Comparison of ENCODE assay signal across 10 mouse cellular contexts in the genomic region with DNA sequence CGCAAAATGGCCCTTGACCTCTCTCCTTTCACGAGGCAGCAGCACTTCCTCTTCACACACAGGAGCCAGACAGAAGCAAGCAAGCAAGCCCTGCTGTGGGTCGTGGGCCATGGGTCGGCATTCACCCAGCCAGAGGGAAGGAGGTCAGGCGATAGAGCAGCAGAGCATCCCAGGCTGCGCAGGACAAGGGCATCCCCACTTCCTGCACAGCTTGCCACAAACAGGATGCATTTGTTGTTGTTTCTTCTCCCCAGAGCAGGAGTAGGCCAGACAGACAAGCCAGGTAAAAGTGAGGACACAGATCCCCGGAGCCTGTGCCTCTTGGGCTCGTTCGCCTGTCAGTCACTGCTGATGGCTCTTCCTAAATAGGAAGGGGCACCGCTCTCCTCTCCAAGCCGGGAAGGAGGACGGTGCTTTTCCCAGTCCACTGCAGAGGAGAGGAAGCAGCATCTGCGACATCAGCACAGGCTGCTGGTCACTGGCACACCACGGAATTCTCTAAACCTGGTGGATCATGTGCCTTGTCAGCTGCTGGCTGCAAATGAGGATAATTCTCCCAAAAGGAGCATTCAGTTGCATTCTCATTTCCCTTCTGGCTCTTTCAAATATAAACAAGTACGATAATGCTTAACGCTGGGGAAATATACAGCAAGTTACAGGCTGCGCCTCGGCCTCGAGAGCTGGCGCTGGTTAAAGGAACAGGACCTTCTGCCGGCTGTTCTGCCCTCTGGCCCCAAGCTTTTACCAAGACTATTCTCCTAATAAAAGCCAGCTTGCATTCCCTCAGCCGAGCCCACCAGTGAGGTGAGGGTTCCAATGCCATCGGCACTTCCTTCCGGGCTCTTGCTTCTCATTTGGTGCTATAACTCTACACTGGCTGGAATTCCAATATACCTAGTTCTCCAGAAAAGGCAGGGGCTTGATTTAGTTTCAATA.
DNase-seq lines count a peak whose midpoint lies in the region; ATAC-seq lines count a peak whose summit lies in the region.
"Had no signal": no experiment of that assay in that cellular context is flagged by ENCODE, and none has a peak within 500 bp of the region (broad histone marks: within the 10 kb centered on the region; RNA-seq: fewer than 3 reads in every experiment).

No protein-coding gene starts in this region.

- H3K27ac ChIP-seq in heart, embryonic 10.5 days = peak overlapping the region; percentile 72
- peak overlapping the region; percentile 79 for H3K27ac ChIP-seq in limb, embryonic 11.5 days (replicated peaks; ENCODE audit: low read depth, low read length)
- no peak overlapping the region for H3K27ac ChIP-seq in liver, embryonic 12.5 days
- H3K27ac ChIP-seq: macrophage had no signal

- H3K4me1 ChIP-seq in heart, embryonic 10.5 days = peaks cover 71% of the 10 kb centered on the region
- peaks cover 82% of the 10 kb centered on the region for H3K4me1 ChIP-seq in limb, embryonic 11.5 days (ENCODE audit: control insufficient read depth, insufficient read depth, low read length)
- peaks cover 33% of the 10 kb centered on the region for H3K4me1 ChIP-seq in liver, embryonic 12.5 days

- 54% methylated on average over 24 of the region's 24 CpGs for WGBS in heart, embryonic 10.5 days
- 22% methylated on average over 24 of the region's 24 CpGs for WGBS in limb, embryonic 11.5 days
- 68% methylated on average over 24 of the region's 24 CpGs for whole genome bisulfite sequencing in liver, embryonic 12.5 days (ENCODE audit: insufficient replicate concordance)

- no peak; the same call in 1 of the 2 replicates for ATAC-seq in limb, embryonic 11.5 days (ENCODE audit: insufficient number of reproducible peaks, low FRiP score, low TSS enrichment, low read depth)
- ATAC-seq in liver, embryonic 12.5 days = no peak

- H3K9ac ChIP-seq in limb, embryonic 11.5 days (ENCODE audit: low read length) = peak overlapping the region; percentile 3; the same call in 1 of the 2 replicates
- no peak overlapping the region for H3K9ac ChIP-seq in liver, embryonic 12.5 days

- no peaks in the 10 kb centered on the region for H3K27me3 ChIP-seq in heart, embryonic 10.5 days (ENCODE audit: insufficient read depth, poor library complexity, severe bottlenecking)
- H3K27me3 ChIP-seq in limb, embryonic 11.5 days (ENCODE audit: control insufficient read depth, insufficient read depth, low read length) = no peaks in the 10 kb centered on the region
- no peaks in the 10 kb centered on the region for H3K27me3 ChIP-seq in liver, embryonic 12.5 days (replicated peaks)

- H3K36me3 ChIP-seq in heart, embryonic 10.5 days = peaks cover 13% of the 10 kb centered on the region; the same call in 1 of the 2 replicates
- H3K36me3 ChIP-seq in limb, embryonic 11.5 days (ENCODE audit: control insufficient read depth, insufficient read depth, low read length) = no peaks in the 10 kb centered on the region
- peaks cover 21% of the 10 kb centered on the region for H3K36me3 ChIP-seq in liver, embryonic 12.5 days

- DNase-seq in heart, embryonic 10.5 days (ENCODE audit: low spot score) = no peak
- DNase-seq in heart, adult 18-20 months = no peak
- DNase-seq in lung, postnatal 10 days = peak; percentile 43
- DNase-seq in lung, postnatal 36 days = no peak
- DNase-seq in limb, embryonic 11.5 days (ENCODE audit: low spot score) = peak; percentile 70
- peak; percentile 15 for DNase-seq in telencephalon, adult 2 months (ENCODE audit: low read depth, low spot score)
- DNase-seq in urinary bladder, adult 18-20 months (ENCODE audit: low spot score in 2 of 2) = no peak
- DNase-seq: cerebellum, adult 9-10 months had no signal

- H3K4me2 ChIP-seq in limb, embryonic 11.5 days (ENCODE audit: low read depth, severe bottlenecking) = peak overlapping the region; percentile 14; the same call in 1 of the 2 replicates
- no peak overlapping the region for H3K4me2 ChIP-seq in liver, embryonic 12.5 days

- no peaks in the 10 kb centered on the region for H3K9me3 ChIP-seq in heart, embryonic 10.5 days
- no peaks in the 10 kb centered on the region for H3K9me3 ChIP-seq in limb, embryonic 11.5 days (ENCODE audit: control insufficient read depth, low read length)
- no peaks in the 10 kb centered on the region for H3K9me3 ChIP-seq in liver, embryonic 12.5 days (replicated peaks)

- no peak overlapping the region for H3K4me3 ChIP-seq in heart, embryonic 10.5 days
- H3K4me3 ChIP-seq in limb, embryonic 11.5 days (ENCODE audit: low read depth, low read length) = no peak overlapping the region
- H3K4me3 ChIP-seq in liver, embryonic 12.5 days = no peak overlapping the region

Comparison
In these comparisons a context has a peak if more than half of its experiments do, and no peak if none do; other contexts are left out.
1. DNase-seq: peak in lung, postnatal 10 days (single experiment), limb, embryonic 11.5 days (single experiment) and telencephalon, adult 2 months (single experiment); none in heart, embryonic 10.5 days (single experiment), heart, adult 18-20 months (0 of 2), lung, postnatal 36 days (single experiment) and urinary bladder, adult 18-20 months (0 of 2).